Mouse (Mus musculus) gastrocnemius, adult 18-20 months (tissue): ENCODE results near the gene Ttc3. TPM values are rescaled to one million over a fixed set of nuclear protein-coding genes. Genes with fewer than 3 reads are reported as not detected.
"Not testable (repeated sequence)": the region's sequence is repeated elsewhere in the genome, so short reads cannot be mapped to it uniquely, and the experiment has no call there.

Source experiments
- DNase-seq: peaks from one replicate; pipeline ENCODE4 v3.0.0; 2021; ENCODE audit warnings: low spot score
- long read RNA-seq, 2 experiments: library from polyadenylated mRNA; stranded (forward); transcript quantifications; one replicate each; pipeline ENCODE4 v2.0.0; 2021
- total RNA-seq, 2 experiments: library from RNA; stranded (reverse); gene quantifications; 2 replicates each; pipeline ENCODE4 v1.2.3; 2021

The Ttc3 gene
- 10 to 100 TPM; 59.4 to 61.8 TPM for total RNA-seq
- long read RNA-seq, experiment 1, partial matches to known transcripts: 14 of 34 reads
- long read RNA-seq, experiment 1, other reads (novel, unspliced or antisense): 18 of 34 reads
- long read RNA-seq, experiment 2, full-length matches to known transcripts: 5 of 41 reads
- long read RNA-seq, experiment 2, partial matches to known transcripts: 11 of 41 reads
- long read RNA-seq, experiment 2, other reads (novel, unspliced or antisense): 25 of 41 reads

- peak; percentile 88 for DNase-seq
Observed at GRCm38 (mm10) chr16:94370173-94370914, at the start of gene Ttc3. Gene Ttc3, plus strand, starts transcription at chr16:94370618.

GRCm38 (mm10) chr16:94323681-94324080, 46.7 kb upstream of the Ttc3 start:
- DNase-seq: no peak

DNA sequence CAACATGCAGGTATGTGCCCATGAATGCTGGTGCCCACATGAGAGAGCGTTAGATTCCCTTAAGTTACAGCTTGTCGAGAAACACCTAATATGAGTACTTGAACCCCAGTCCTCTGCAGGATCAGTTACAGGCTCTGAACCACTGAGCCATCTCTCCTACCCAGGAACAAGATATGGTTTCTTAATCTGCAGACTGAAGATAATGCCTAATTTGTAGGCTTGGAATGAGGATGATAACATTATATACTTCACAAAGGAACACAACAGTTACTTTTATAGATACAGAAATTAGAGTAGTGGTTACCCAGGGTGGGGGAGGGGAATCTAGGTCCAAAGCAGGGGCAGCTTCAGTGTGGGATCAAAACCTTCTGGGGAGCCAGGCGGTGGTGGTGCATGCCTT, 44.4 kb upstream of the Ttc3 start:
- DNase-seq: no peak

GRCm38 (mm10) chr16:94327781-94328711, 42.4 kb upstream of the Ttc3 start, which contains the start of gene Ripply3:
Gene Ripply3, plus strand, starts transcription at chr16:94328420.
- DNase-seq: peak; percentile 38

- DNase-seq: no peak
Observed at GRCm38 (mm10) chr16:94328881-94329867, 41.2 kb upstream of the Ttc3 start.

GRCm38 (mm10) chr16:94330429-94330828, 40.0 kb upstream of the Ttc3 start:
- DNase-seq: no peak

GRCm38 (mm10) chr16:94331233-94331885, 39.1 kb upstream of the Ttc3 start:
- no peak for DNase-seq

DNA sequence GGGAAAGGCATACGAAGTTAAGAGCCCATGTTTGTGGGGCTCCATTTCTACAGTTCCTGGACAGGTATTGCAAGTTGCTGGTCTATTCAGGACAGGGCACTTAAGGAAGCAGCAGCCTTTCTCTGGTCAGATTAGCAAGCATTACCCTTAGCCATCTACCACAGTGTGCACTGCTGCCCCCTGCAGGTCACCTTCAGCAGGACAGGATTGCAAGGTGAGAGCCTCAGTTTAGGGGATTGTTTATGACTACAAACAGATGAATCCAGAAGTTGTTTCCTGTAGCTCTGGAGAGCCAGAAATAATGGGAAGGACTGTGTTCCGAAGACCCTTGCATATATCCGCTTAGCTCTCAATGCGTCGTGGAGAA, 38.5 kb upstream of the Ttc3 start:
- DNase-seq: peak; percentile 67

DNA sequence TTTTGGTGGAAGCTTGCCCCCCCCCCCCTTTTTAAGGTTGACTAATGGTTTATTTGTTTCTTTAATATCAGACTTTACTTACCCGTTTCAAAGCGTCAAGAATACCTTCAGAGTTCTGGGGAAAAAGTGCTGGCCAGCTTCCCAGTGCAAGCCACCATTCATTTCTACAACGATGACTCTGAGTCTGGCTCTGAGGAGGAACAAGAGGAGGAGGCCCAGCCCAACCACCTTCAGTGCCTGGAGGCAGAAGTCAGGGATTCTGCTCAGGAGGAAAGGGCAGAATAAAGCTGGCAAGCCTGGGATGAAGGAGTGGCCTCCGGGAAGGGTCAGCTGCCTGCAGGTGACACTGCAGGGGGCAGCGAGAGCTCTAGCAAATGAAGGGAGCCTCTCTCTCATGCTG, 34.8 kb upstream of the Ttc3 start:
- DNase-seq: no peak

DNA sequence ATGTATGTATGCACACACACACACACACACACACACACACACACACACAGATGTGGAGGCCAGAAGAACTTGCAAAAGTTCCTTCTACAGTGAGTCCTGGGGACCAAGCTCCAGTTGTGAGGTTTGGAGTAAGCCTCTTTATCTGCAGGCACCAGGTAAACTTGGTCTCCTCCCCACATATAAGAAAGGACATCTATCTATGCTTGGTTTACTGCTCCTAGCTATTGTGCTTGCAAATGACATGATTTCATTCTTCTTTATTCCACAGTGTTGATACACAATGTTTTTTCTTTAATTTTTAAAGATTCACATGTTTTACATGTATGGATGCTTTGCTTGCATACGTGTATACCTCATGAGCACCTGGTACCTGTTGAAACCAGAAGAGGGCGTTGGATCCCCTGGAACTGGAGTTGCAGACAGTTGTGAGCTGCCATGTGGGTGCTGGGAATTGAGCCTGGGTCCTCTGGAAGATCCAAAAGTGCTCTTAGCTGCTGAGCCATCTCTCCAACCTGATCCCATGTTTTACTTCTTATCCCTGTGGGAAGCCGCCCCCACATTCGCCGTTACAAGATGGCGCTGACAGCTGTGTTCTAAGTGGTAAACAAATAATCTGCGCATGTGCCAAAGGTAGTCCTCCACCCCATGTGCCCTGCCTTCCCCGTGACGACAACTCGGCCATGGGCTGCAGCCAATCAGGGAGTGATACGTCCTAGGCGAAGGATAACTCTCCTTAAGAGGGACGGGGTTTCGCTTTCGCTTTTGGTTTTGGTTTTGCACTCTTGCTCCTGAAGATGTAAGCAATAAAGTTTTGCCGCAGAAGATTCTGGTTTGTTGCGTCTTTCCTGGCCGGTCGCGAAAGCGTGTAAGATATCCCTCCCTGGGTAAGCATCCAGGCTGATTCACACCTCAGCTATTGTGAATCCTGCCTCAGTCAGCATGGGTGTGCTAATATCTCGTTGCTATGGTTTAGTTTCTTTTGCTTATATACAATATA, 31.0 kb upstream of the Ttc3 start:
- not testable (repeated sequence) for DNase-seq

DNA sequence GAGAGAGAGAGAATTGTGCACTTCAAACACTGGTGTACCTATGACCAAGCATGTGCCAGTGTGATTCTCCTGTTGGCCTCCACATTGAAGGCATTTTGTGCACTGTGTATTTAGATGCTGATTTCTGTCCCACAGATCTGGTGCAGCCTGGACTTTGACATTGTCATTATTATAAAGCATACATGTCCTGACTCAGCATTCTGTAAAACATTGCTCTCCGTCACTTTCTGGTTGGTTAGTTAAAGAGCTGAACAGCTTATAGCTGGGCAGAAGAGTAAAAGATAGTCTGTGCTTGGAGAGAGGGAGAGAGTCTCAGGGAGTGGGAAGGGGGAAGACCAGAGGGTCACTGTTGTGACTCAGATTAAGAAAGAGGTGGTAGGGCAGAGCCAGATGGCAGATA, 24.7 kb upstream of the Ttc3 start:
- no peak for DNase-seq

DNA sequence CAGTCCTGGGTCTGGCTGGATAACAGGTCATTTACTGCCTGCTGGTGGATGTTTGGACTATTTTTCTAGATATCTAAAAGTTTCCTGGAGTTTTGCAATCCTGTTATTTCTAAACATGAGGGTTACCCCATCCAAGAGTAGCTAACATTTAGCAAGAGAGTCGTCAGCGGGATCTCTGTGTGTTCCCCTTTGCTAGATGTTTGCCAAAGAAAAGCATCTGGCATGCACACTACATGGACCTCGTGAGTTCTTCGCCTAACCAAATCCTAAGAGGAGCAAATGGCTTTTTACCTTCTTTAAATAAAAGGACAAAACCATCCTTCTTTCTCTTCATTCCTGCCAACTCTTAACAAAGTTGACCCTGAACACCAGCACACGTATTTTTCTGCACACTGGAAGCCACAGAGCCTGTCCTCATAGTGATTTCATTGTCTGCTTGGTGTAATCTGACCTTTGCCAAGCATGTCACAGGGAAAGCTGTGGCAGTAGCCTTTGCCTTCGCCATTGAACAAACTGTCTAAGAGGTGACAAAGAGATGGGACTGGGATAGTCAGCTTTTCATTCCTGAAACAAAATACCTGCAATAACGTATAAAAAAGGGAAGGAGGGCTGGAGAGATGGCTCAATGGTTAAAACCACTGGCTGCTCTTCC, 23.2 kb upstream of the Ttc3 start:
- DNase-seq: no peak

DNA sequence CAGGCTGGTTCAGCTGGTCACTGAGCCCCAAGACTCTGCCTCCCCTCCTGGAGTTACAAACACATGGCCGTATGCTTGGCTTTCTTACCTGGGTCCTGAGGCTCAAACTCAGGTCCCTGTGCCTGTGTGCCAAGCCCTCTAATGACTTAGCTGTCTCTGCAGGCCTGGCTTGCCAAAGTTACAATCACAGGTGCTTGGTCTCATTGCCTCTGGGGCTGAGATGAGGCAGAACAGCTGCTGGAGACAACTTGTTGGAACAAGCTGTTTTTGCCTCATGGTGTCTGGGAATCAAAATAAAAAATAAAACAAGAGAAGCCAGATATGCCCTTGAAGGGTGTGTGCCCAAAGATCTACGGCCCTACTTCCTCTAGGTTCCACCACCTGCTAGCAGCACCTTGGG, 21.6 kb upstream of the Ttc3 start:
- no peak for DNase-seq

GRCm38 (mm10) chr16:94349588-94350286, 20.7 kb upstream of the Ttc3 start:
- DNase-seq: no peak

- no peak for DNase-seq
Observed at GRCm38 (mm10) chr16:94350287-94350677, 20.1 kb upstream of the Ttc3 start.

GRCm38 (mm10) chr16:94354450-94354849, 16.0 kb upstream of the Ttc3 start:
- DNase-seq: no peak

DNA sequence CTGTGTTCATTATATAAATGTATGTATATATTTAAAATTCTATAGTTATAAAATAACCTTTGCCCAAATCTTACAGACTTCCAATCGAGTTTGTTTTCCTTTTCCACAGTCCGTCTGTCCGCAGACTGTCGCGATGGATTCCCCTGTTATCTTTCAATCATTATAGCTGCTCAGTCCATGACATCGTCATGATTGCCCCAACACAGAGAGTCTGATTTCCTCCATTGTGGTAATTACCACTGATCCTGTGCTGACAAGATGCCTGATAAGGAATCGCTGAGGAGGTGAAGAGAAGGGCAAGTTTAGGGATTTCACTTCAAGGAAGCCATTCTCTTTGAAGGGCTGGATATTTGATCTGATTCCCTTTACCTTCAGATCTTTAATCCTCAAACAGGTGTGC, 14.4 kb upstream of the Ttc3 start:
- no peak for DNase-seq
